ENCODE assay signal across 8 mouse cellular contexts in the genomic region with DNA sequence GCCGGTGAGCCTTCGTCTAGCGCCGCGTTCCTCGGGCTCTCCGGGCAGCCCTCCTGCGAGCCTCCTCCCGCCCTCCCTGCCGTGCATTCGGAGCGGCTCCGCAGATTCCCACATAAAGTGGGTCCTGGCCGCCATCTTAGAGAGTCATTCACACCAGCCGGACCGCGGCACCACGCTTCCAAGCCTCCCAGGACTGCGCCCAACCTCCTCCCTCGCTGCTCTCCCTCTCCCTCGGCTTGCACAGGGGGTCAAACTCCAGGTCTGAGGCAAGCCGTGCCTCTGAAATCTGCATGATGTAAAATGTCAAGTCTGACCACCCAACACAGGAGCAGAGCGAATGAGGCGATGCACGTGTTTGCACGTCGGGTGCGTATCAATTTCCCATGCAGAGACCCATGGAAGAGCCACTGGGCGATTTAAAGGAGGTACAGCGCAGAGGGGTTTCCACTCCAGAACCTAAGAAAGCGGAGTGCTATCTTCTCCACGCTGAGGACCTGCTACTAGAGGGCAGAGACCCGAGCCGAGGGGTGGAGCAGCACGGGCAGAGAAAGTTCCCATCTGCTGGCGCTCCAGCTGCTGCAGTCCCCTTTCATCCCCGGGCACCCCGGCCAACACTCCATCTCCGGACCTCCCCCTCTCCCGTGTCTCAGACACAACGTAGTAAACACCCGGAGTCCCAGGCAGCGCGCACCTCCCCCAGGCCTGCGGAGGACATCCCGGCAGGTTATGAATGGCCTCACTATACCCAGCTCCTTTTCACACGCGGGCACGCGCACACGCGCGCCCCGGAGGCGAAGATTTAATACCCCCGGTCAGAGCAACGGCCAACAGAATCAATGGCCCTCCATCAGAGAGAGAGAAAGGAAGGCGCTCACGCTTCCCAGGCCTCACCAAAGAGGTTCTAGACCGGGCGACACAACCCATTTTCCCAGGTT. TPM values are rescaled to one million over a fixed set of nuclear protein-coding genes. Genes with fewer than 3 reads are reported as not detected.
A peak's percentile ranks its signal among the peaks of the same experiment; 100 is the strongest.
DNase-seq lines count a peak whose midpoint lies in the region; ATAC-seq lines count a peak whose summit lies in the region.

No protein-coding gene starts in this region.

- H3K9ac ChIP-seq in hindbrain, embryonic 14.5 days: peak overlapping the region; percentile 95

- no peaks in the 10 kb centered on the region for H3K36me3 ChIP-seq in hindbrain, embryonic 14.5 days (replicated peaks; ENCODE audit: control insufficient read depth, insufficient read depth)
- H3K36me3 ChIP-seq in macrophage (ENCODE audit: inconsistent target): no peaks in the 10 kb centered on the region

- ATAC-seq in hindbrain, embryonic 14.5 days (ENCODE audit: low FRiP score): peak; percentile 49

- peak overlapping the region; percentile 79 for H3K4me2 ChIP-seq in hindbrain, embryonic 14.5 days (replicated peaks)

- under 1% methylated on average over 61 of the region's 61 CpGs for WGBS in hindbrain, embryonic 14.5 days
- WGBS in macrophage (ENCODE audit: missing documents): 2% methylated on average over 61 of the region's 61 CpGs

- no peaks in the 10 kb centered on the region for H3K9me3 ChIP-seq in hindbrain, embryonic 14.5 days (ENCODE audit: control insufficient read depth, low read length)

- no peaks in the 10 kb centered on the region for H3K27me3 ChIP-seq in hindbrain, embryonic 14.5 days (ENCODE audit: control insufficient read depth, insufficient read depth, low read length)

- H3K4me3 ChIP-seq in hindbrain, embryonic 14.5 days (replicated peaks; ENCODE audit: low read length): peak overlapping the region; percentile 99
- peak overlapping the region; percentile 67 for H3K4me3 ChIP-seq in macrophage (ENCODE audit: inconsistent target)

- H3K27ac ChIP-seq in hindbrain, embryonic 14.5 days: peak overlapping the region; percentile 98
- H3K27ac ChIP-seq in macrophage: peak overlapping the region; percentile 25

- peak; percentile 38 for DNase-seq in adipocyte (ENCODE audit: low spot score)
- peak; percentile 86 to 88 for DNase-seq in cerebellum, postnatal 10 days
- peak; percentile 74 to 87 for DNase-seq in frontal cortex, postnatal 10 days (ENCODE audit: low spot score in 2 of 2)
- DNase-seq in hindbrain, embryonic 14.5 days (ENCODE audit: low spot score): peak; percentile 76
- peak; percentile 58 to 69 for DNase-seq in left cerebral cortex, adult 18-20 months (ENCODE audit: low spot score in 2 of 2)
- peak; percentile 70 for DNase-seq in right cerebral cortex, postnatal 14 days
- DNase-seq in urinary bladder, postnatal 36 days (ENCODE audit: low spot score in 2 of 2): peak; percentile 43 to 51

- H3K4me1 ChIP-seq in hindbrain, embryonic 14.5 days (replicated peaks; ENCODE audit: control insufficient read depth, insufficient read depth, low read length): peaks cover 30% of the 10 kb centered on the region

- H3K79me2 ChIP-seq in macrophage (ENCODE audit: inconsistent target): peaks cover 60% of the 10 kb centered on the region

RNA-seq across cellular contexts. Expression of gene Spen, which starts 1.8 kb away (rescaled TPM):
- polyA plus RNA-seq in hindbrain, embryonic 14.5 days (2014; fragmentation: Nextera tagmentation; extraction: Ambion mirVana): 20.3 and 20.4 TPM in 2 replicates
- total RNA-seq in left cerebral cortex, adult 18-20 months (2021): 10 to 100 TPM; 58.4 to 60.6 TPM
- 100 to 1,000 TPM in 24 of 26 experiments, 10 to 100 TPM in 2; 68.8 to 720 (median 236) TPM for total RNA-seq in macrophage (2018; cell fraction: chromatin; rRNA removed)
- 10 to 100 TPM; 19.1 to 56.6 (median 39.3) TPM for total RNA-seq in macrophage (2018; cell fraction: cytosol; rRNA removed)
- 100 to 1,000 TPM in 19 of 26 experiments, 10 to 100 TPM in 7; 47.8 to 495 (median 124) TPM for total RNA-seq in macrophage (2018; cell fraction: nucleus; rRNA removed)
- 18.2 to 31.4 TPM (median 19.2 TPM) in 3 replicates for polyA plus RNA-seq in macrophage (2018)

Comparison
In these comparisons a context has a peak if more than half of its experiments do, and no peak if none do; other contexts are left out.
1. Peak in every context shown above with its lines: DNase-seq, ATAC-seq, H3K4me3 ChIP-seq and H3K27ac ChIP-seq.